Mouse (Mus musculus) embryo, embryonic 10.5 days (tissue): Measurements from ENCODE around the gene Notum.

Experiments used
- DNase-seq: peaks from one replicate; pipeline ENCODE4 v3.0.0-alpha.2; 2015; ENCODE audit warnings: low spot score

The Notum gene

DNA sequence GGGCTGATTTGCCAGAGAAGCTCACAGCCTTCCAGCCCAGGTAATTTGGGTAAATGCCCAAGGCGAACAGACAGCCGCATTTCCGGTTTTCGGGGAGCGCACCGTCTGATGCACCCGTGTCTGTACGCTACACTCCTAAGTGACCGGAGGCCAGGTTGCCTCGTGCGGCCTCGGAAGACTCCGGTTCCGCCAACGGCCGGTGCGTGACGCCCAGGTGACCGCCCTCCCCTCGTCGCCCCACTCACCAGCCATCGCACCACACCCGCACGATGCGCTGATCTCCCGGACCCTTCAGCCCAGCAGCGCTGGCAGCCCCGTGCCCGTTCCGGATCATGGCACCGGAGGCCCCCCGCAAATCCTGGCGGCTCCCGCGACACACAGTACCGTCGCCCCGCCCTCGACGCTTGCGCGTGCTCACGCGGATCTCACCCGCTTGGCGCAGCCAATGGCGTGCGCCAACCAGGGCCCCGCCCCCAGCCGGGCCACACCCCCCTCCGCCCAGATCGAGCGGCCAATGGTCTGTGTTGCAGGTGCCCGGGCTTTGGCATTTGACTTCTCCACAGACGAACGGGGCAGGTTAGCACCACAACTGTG lies 43.4 kb downstream of the Notum start, which contains the start of gene Pcyt2:
TSS of gene Pcyt2 (minus strand) at position 418 of the 594 bp plus-strand sequence.
- DNase-seq = peak; percentile 93

GRCm38 (mm10) chr11:120616617-120617294 lies 44.2 kb downstream of the Notum start:
- DNase-seq = no peak

GRCm38 (mm10) chr11:120615606-120616203 lies 45.3 kb downstream of the Notum start:
- DNase-seq = no peak

GRCm38 (mm10) chr11:120615167-120615566 lies 45.8 kb downstream of the Notum start:
- DNase-seq = no peak

DNA sequence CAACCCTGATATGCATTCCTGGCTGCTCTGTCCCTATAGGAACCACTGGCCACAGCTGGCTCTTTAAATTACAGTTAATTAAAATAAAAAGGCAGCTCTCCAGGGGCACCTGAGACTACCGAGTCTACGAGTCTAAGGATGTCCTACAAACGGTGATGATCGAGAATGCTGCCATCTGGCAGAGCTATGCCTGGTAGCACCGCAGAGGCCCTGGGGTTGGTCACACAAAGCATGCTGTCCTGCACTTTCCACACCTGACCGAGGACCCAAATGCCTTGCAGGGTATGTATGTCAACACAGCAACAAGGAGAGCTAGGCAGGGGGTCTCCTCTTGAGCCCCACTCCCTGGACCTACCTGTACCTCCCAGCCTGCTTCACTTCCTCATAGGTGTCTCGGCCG lies 47.0 kb downstream of the Notum start:
- no peak for DNase-seq

- no peak for DNase-seq
Measured at GRCm38 (mm10) chr11:120613481-120613972, 47.4 kb downstream of the Notum start.

GRCm38 (mm10) chr11:120612763-120613162 lies 48.2 kb downstream of the Notum start:
- peak; percentile 74 for DNase-seq

DNA sequence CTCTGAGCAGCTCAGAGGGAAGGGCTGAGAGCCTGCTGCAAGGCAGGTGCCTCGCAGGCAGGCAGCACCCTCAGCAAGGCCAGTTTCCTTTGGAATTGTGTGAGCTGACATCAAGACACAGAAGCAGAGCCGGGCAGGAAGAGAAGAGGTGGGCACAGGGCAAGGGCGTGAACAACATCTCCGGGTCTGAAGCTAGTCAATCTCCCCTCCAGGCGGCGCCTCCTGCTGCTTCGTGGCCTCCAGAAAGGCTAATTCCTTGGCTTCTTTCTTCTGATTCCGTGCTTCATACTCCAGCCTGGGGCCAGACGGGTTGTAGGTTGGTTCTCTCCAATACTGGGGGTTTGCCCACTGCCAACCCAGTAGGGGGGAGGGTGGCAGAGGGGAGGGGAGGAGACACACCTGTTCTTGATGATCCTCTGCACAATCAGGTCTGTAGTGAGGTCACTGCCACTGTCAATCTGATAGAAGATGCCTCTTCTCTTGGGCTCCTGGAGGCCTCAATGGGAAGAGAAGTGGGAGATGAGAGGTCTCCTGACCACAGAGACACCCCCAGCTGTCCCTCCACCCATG lies 50.4 kb downstream of the Notum start:
- no peak for DNase-seq

DNA sequence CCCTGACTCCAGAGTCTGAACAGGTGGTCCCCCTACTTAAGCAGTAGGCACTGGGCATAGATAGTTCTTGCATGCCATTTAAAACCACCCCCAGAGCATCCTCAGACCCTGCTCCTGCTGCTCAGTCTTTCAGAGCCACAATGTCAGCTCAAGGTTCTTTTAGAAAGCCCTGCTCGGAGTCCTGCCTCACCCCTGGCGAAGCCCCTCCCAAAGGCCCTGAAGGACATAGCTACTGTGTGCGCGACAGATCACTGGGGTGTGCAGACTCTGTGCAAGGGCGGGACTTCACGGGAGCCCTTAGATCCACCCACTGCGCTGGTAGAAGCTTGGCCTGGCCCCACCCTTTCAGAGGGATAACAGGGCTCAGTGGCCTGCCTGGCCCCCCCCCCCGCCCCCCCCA lies 51.7 kb downstream of the Notum start:
- peak; percentile 19 for DNase-seq

DNA sequence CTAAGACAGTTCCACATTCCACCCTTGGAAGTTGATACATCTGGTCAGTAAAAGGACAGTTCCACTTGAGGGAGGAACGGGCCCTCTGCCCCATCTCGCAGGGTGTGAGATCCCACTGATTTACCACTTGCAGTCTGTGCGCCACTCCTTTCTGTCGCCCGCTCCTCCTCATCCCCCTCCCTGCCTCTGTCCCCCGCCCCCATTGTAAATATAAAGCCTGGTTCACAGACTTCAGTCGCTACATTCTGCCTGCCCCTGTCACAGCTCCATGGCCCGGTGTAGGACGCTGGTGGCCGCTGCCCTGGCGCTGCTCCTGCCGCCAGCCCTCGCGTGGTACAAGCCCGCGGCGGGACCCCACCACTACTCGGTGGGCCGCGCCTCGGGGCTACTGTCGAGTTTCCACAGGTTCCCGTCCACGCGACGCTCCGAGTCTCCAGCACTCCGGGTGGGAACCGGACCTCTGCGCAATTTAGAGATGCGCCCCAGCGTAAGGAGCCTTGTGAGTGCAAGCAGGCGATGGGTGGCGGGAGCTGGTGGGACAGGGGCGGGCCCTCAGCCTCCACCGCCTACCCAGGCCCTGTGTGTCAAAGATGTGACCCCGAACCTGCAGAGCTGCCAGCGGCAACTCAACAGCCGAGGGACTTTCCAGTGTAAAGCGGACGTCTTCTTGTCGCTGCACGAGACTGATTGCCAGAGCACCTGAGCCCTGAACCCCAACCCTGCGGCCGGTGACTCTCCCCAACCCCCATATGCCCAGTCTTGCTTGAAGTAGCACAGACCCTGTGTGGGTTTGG lies 52.5 kb downstream of the Notum start, which contains the start of gene Npb:
TSS of gene Npb (plus strand) at position 237 of the 794 bp plus-strand sequence.
- peak; percentile 39 for DNase-seq

DNA sequence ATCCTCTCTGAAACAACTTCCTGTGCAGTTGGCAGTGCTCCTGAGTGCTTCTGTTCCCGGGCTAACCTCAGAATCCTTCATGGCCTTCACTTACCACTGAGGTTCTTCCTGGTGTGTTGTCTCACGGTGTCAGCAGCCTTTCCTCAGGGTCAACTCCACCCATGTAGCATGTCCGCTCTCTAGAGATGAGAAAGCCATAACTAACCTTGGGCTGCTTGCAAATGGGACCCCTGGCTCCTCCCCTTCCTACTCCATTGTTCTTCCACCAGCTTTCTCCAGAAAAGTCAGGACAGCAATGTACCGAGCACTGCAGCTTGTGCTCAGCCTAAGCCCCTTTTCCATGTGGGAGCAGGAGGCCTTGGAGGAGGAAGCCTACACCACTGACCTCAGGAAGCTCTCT lies 54.2 kb downstream of the Notum start:
- no peak for DNase-seq

- DNase-seq = no peak
Measured at GRCm38 (mm10) chr11:120605667-120606066, 55.3 kb downstream of the Notum start.
